In genomic region chr4:75359496-75359895, GRCm38 (mm10) we compare ENCODE assay signal across 17 mouse cellular contexts.
DNase-seq lines count a peak whose midpoint lies in the region; ATAC-seq lines count a peak whose summit lies in the region.
"Had no signal": no experiment of that assay in that cellular context is flagged by ENCODE, and none has a peak within 500 bp of the region (broad histone marks: within the 10 kb centered on the region; RNA-seq: fewer than 3 reads in every experiment).

No protein-coding gene starts in this region.

- peak; percentile 80; the same call in 1 of the 2 replicates for ATAC-seq in frontal cortex, adult (ENCODE audit: low TSS enrichment)
- ATAC-seq: intestine, postnatal 0 days; midbrain, embryonic 16.5 days; Patski had no signal

- intact Hi-C loops in left cerebral cortex, postnatal 25 days (cut with DNase I), result no loop called here

- DNase-seq in frontal cortex, postnatal 10 days (ENCODE audit: low spot score in 2 of 2), result no peak
- peak; percentile 11 for DNase-seq in right cerebral cortex, adult 18-20 months
- no peak for DNase-seq in right cerebral cortex, postnatal 4 days
- peak; percentile 63 for DNase-seq in cerebellum, adult 9-10 months
- peak; percentile 9 to 61 for DNase-seq in left cerebral cortex, postnatal 25 days (ENCODE audit: low spot score in 2 of 2)
- DNase-seq in layer of hippocampus, adult 11-12 months (ENCODE audit: low spot score), result no peak
- no peak for DNase-seq in layer of hippocampus, postnatal 14 days (ENCODE audit: low spot score in 2 of 2)
- DNase-seq: gastrocnemius, postnatal 10 days; kidney, postnatal 14 days; layer of hippocampus, postnatal 36 days; liver; lung, adult 2 months; thymus, postnatal 14 days had no signal

Comparison
In these comparisons a context has a peak if more than half of its experiments do, and no peak if none do; other contexts are left out.
1. DNase-seq: peak in right cerebral cortex, adult 18-20 months (single experiment), cerebellum, adult 9-10 months (single experiment) and left cerebral cortex, postnatal 25 days (2 of 2); none in frontal cortex, postnatal 10 days (0 of 2), right cerebral cortex, postnatal 4 days (single experiment), layer of hippocampus, adult 11-12 months (single experiment) and layer of hippocampus, postnatal 14 days (0 of 2).